Mouse (Mus musculus) heart, embryonic 12.5 days (tissue): ENCODE data around the gene Basp1. TPM values are rescaled to one million over a fixed set of nuclear protein-coding genes. Genes with fewer than 3 reads are reported as not detected.
A peak's percentile ranks its signal among the peaks of the same experiment; 100 is the strongest.

Source experiments
- ATAC-seq: fragments of 200-750 bp; cut with Nextera tagmentation; 2 replicates; pipeline ENCODE4 v1.8.0; 2017; ENCODE audit warnings: moderate TSS enrichment, moderate library complexity; ENCODE audit not compliant: insufficient number of reproducible peaks, low FRiP score
- H3K27ac ChIP-seq: fragments of 300-500 bp; sonication (generic); 2 replicates; pipeline ENCODE4 v1.5.1; 2016; ENCODE audit warnings: mild to moderate bottlenecking, moderate library complexity; ENCODE audit not compliant: poor library complexity, severe bottlenecking
- H3K27me3 ChIP-seq: fragments of 300-500 bp; sonication (generic); replicated peaks from 2 replicates; pipeline ENCODE4 v1.6.1; 2016; ENCODE audit warnings: mild to moderate bottlenecking, moderate library complexity
- H3K36me3 ChIP-seq: fragments of 300-500 bp; sonication (generic); 2 replicates; pipeline ENCODE4 v1.6.1; 2016; ENCODE audit warnings: mild to moderate bottlenecking, moderate library complexity
- H3K4me1 ChIP-seq: fragments of 300-500 bp; sonication (generic); replicated peaks from 2 replicates; pipeline ENCODE4 v1.6.1; 2016; ENCODE audit warnings: mild to moderate bottlenecking
- H3K4me2 ChIP-seq: fragments of 300-500 bp; sonication (generic); 2 replicates; pipeline ENCODE4 v1.6.1; 2016; ENCODE audit warnings: mild to moderate bottlenecking, moderate library complexity
- H3K4me3 ChIP-seq: fragments of 300-500 bp; sonication (generic); 2 replicates; pipeline ENCODE4 v1.5.1; 2016; ENCODE audit warnings: mild to moderate bottlenecking
- H3K9ac ChIP-seq: fragments of 300-500 bp; sonication (generic); 2 replicates; pipeline ENCODE4 v1.6.1; 2016; ENCODE audit warnings: mild to moderate bottlenecking, moderate library complexity
- H3K9me3 ChIP-seq: fragments of 300-500 bp; sonication (generic); replicated peaks from 2 replicates; pipeline ENCODE4 v1.6.1; 2016; ENCODE audit warnings: mild to moderate bottlenecking, moderate library complexity
- WGBS: fragments of 180-500 bp; shearing (Covaris S2); methylation state at CpG from one replicate; pipeline ENCODE4 v1.1.7; 2016; 5-methylcytosine and 5-hydroxymethylcytosine counted together
- polyA plus RNA-seq: library from polyadenylated mRNA; unstranded; fragments of >200 nt; fragmentation: Nextera tagmentation; extraction: Ambion mirVana; gene quantifications from 2 replicates; pipeline ENCODE4 v1.2.1, GENCODE M21; 2016

The Basp1 gene
- polyA plus RNA-seq, 1 experiment from 2014 or later, result 18.4 TPM

DNA sequence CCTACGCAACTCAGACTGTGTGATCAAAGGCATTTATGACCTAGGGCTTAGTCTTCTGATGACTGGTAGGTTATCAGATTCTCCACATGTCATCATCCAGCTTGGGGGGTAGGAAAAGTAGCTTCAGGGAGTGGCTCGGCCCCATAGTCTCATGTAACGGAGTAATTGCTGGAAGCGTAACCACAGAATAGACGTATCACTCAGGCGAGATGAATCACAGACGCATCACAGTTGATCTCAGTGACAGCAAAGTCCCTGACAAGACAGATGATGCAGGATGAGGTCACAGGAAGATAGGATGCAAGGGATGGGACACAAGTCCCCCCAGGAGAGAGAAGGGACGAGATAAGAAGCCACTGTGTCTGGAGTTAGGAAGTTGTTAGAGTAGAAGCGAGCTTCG, 30.6 kb upstream of the Basp1 start:
- Histone ChIP-seq H3K36me3 (no peaks in the 10 kb centered on the region), H3K27me3 (peaks cover 30% of the 10 kb centered on the region), H3K4me2 (no peak overlapping the region), H3K27ac (no peak overlapping the region), H3K9ac (no peak overlapping the region), H3K4me1 (peaks cover 5% of the 10 kb centered on the region), H3K4me3 (no peak overlapping the region), H3K9me3 (no peaks in the 10 kb centered on the region)
- ATAC-seq, result no peak
- 53% methylated on average over 10 of the region's 10 CpGs for WGBS

DNA sequence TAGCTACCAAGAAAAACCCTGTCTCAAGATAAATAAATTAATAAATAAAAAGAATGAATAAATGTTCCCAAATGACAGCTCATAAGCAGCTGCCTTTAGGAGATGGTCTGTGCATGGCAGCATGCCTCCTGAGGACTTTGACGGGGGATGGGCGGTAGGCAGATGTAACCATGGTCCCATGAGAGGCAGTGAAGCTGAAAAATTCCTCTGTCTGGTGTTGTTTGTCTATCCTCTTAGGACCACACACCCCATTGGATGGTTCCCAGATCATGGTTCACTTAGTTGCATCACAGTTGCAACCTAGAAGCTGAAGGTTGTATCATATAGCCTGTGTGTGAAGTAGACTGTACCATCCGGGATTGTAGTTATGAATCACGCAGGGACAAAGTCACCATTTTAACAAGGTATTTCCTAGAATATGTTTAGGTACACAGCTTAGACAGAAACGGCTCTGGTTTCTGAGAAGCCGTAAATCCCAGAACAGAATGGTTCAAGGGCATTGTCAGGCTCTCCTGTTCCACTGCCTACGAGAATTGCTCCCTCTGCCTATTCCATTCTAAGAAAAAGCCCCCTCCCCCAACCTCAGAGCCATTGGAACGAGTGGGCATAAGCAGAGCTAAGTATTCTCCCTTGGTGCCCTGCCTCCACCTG, 29.7 kb upstream of the Basp1 start:
- no peak overlapping the region for H3K9ac ChIP-seq
- no peak overlapping the region for H3K27ac ChIP-seq
- H3K36me3 ChIP-seq, result no peaks in the 10 kb centered on the region
- no peak for ATAC-seq
- no peak overlapping the region for H3K4me2 ChIP-seq
- peaks cover 32% of the 10 kb centered on the region for H3K27me3 ChIP-seq
- no peaks in the 10 kb centered on the region for H3K9me3 ChIP-seq
- peaks cover 5% of the 10 kb centered on the region for H3K4me1 ChIP-seq
- 80% methylated on average over 8 of the region's 8 CpGs for WGBS
- H3K4me3 ChIP-seq, result no peak overlapping the region

- Histone ChIP-seq H3K4me2 (no peak overlapping the region), H3K27ac (no peak overlapping the region), H3K36me3 (no peaks in the 10 kb centered on the region), H3K27me3 (peaks cover 32% of the 10 kb centered on the region), H3K9me3 (no peaks in the 10 kb centered on the region), H3K9ac (no peak overlapping the region), H3K4me3 (no peak overlapping the region), H3K4me1 (peaks cover 5% of the 10 kb centered on the region)
- 70% methylated on average over 9 of the region's 9 CpGs for WGBS
- ATAC-seq, result no peak
Observed at GRCm38 (mm10) chr15:25441868-25442185, 28.3 kb upstream of the Basp1 start.

- Histone ChIP-seq H3K9me3 (no peaks in the 10 kb centered on the region), H3K4me1 (peaks cover 5% of the 10 kb centered on the region), H3K36me3 (no peaks in the 10 kb centered on the region), H3K4me3 (peak overlapping the region; percentile 29), H3K27ac (no peak overlapping the region), H3K9ac (0 out of 2 replicates have a peak overlapping the region, but pooled peaks have one; percentile 13), H3K4me2 (peak overlapping the region; percentile 70), H3K27me3 (peaks cover 32% of the 10 kb centered on the region)
- WGBS, result 15% methylated on average over 24 of the region's 24 CpGs
- no peak for ATAC-seq
Observed at GRCm38 (mm10) chr15:25440991-25441867, 27.7 kb upstream of the Basp1 start.

DNA sequence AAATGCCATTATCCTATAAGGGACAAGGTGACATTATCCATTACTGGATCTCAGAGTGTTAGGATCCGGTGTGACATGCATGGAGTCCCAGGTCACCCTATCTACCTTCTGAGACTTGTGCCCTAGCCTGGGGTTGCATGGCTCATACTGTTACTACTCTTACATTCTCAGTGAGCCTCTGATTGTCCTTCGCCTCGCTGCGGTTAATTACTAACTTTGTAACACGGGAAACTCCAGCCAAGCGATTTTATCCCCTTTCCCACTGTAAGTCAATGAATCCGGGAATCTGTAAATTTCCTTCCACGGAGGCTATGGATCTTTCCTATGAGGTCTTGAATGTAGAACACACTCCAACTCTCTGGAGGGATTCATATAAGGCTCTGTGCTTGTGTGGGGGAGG, 26.8 kb upstream of the Basp1 start:
- H3K9ac ChIP-seq, result no peak overlapping the region
- H3K4me1 ChIP-seq, result peaks cover 2% of the 10 kb centered on the region
- WGBS, result 76% methylated on average over 8 of the region's 8 CpGs
- no peak overlapping the region for H3K4me2 ChIP-seq
- H3K9me3 ChIP-seq, result no peaks in the 10 kb centered on the region
- H3K27ac ChIP-seq, result no peak overlapping the region
- no peak for ATAC-seq
- no peak overlapping the region for H3K4me3 ChIP-seq
- no peaks in the 10 kb centered on the region for H3K36me3 ChIP-seq
- peaks cover 30% of the 10 kb centered on the region for H3K27me3 ChIP-seq

DNA sequence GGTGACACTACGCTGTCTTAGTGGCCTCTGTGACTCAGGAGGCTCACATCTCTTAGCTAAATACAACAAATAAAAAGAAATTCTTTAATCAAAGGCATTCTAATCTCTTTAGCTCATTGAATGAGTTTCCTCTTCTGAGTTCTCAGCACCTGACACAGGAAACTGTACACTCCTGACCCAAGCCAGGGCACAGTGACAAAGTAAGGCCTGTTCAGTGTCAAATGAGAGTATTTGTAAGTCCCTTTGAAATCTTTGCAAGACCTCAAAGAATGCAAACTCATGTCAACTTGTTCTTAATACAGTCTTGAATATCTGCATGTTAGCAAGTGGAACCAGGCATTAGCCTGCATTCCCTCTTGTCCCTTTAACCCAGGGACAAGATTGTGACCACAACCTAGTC, 18.8 kb upstream of the Basp1 start:
- 0 out of 2 replicates have a peak, but pooled peaks cover 6% of the 10 kb centered on the region for H3K4me1 ChIP-seq
- H3K4me2 ChIP-seq, result no peak overlapping the region
- H3K27ac ChIP-seq, result no peak overlapping the region
- WGBS, result 43% methylated on average over 1 of the region's 1 CpGs
- H3K9ac ChIP-seq, result no peak overlapping the region
- no peaks in the 10 kb centered on the region for H3K9me3 ChIP-seq
- ATAC-seq, result peak; percentile 25; the same call in 1 of the 2 replicates
- no peak overlapping the region for H3K4me3 ChIP-seq
- H3K36me3 ChIP-seq, result no peaks in the 10 kb centered on the region
- no peaks in the 10 kb centered on the region for H3K27me3 ChIP-seq

- H3K27me3 ChIP-seq, result no peaks in the 10 kb centered on the region
- H3K9me3 ChIP-seq, result no peaks in the 10 kb centered on the region
- WGBS, result 79% methylated on average over 3 of the region's 3 CpGs
- no peaks in the 10 kb centered on the region for H3K36me3 ChIP-seq
- H3K4me3 ChIP-seq, result no peak overlapping the region
- H3K27ac ChIP-seq, result no peak overlapping the region
- no peak for ATAC-seq
- 0 out of 2 replicates have a peak, but pooled peaks cover 6% of the 10 kb centered on the region for H3K4me1 ChIP-seq
- H3K9ac ChIP-seq, result no peak overlapping the region
- H3K4me2 ChIP-seq, result no peak overlapping the region
Observed at GRCm38 (mm10) chr15:25430167-25430566, 16.6 kb upstream of the Basp1 start.

GRCm38 (mm10) chr15:25429007-25429406, 15.4 kb upstream of the Basp1 start:
- no peak overlapping the region for H3K4me3 ChIP-seq
- no peak for ATAC-seq
- H3K4me1 ChIP-seq, result 0 out of 2 replicates have a peak, but pooled peaks cover 6% of the 10 kb centered on the region
- H3K27ac ChIP-seq, result no peak overlapping the region
- no peak overlapping the region for H3K4me2 ChIP-seq
- no peak overlapping the region for H3K9ac ChIP-seq
- no peaks in the 10 kb centered on the region for H3K27me3 ChIP-seq
- no peaks in the 10 kb centered on the region for H3K36me3 ChIP-seq
- WGBS, result 72% methylated on average over 7 of the region's 7 CpGs
- H3K9me3 ChIP-seq, result no peaks in the 10 kb centered on the region

DNA sequence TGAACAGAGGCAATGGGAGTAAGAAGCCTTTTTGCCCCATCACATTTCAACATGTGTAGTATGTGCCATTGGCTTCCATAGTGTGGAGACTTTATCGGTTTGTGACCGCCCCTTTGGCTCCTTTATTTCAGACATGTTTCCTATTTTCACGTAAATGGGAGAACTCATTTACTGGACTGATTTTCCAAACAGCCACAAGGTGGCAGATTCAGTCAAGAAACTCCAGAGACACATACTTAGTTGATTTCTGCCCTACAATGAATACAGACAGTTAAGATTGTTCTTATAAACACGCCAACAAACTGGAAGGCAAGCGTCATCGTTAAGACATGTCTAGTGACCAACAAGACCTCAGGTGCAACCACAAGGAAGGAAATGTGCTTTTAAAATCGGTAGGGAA, 15.0 kb upstream of the Basp1 start:
- H3K27ac ChIP-seq, result no peak overlapping the region
- H3K4me1 ChIP-seq, result 0 out of 2 replicates have a peak, but pooled peaks cover 6% of the 10 kb centered on the region
- H3K4me3 ChIP-seq, result no peak overlapping the region
- 42% methylated on average over 7 of the region's 7 CpGs for WGBS
- H3K9me3 ChIP-seq, result no peaks in the 10 kb centered on the region
- H3K27me3 ChIP-seq, result no peaks in the 10 kb centered on the region
- no peak overlapping the region for H3K4me2 ChIP-seq
- H3K9ac ChIP-seq, result no peak overlapping the region
- no peak for ATAC-seq
- no peaks in the 10 kb centered on the region for H3K36me3 ChIP-seq

DNA sequence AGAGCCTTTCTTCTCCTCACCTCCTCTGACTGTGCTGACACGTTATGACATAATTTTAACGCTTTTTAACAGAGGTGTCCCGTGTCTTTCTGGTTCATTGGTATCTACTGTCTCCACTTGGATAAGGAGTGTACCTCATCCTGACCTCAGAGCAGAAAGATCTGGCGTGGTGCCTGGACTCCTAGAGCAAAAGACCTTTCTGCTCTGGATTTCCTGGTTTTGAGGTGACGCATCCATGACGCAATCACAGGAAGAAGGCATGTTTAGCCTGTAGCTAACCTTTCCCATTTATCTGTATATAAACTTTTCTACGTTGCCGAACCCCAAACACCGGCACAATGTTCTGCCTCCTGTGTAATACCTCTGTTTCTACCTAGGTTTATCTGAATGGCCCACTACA, 6.7 kb upstream of the Basp1 start:
- Histone ChIP-seq H3K4me1 (no peaks in the 10 kb centered on the region), H3K27me3 (no peaks in the 10 kb centered on the region), H3K4me2 (no peak overlapping the region), H3K4me3 (no peak overlapping the region), H3K9me3 (no peaks in the 10 kb centered on the region), H3K27ac (no peak overlapping the region), H3K36me3 (no peaks in the 10 kb centered on the region), H3K9ac (no peak overlapping the region)
- 69% methylated on average over 9 of the region's 9 CpGs for WGBS
- ATAC-seq, result no peak

- H3K4me1 ChIP-seq, result no peaks in the 10 kb centered on the region
- no peak overlapping the region for H3K9ac ChIP-seq
- H3K36me3 ChIP-seq, result no peaks in the 10 kb centered on the region
- H3K4me2 ChIP-seq, result no peak overlapping the region
- ATAC-seq, result no peak
- H3K4me3 ChIP-seq, result no peak overlapping the region
- H3K9me3 ChIP-seq, result no peaks in the 10 kb centered on the region
- no peak overlapping the region for H3K27ac ChIP-seq
- H3K27me3 ChIP-seq, result no peaks in the 10 kb centered on the region
- 63% methylated on average over 6 of the region's 6 CpGs for WGBS
Observed at GRCm38 (mm10) chr15:25416367-25416766, 2.8 kb upstream of the Basp1 start.
